Mouse (Mus musculus) brain, embryonic 14.5 days (tissue): ENCODE data around the gene Kansl2.

ENCODE experiments used
- CTCF ChIP-seq: fragments of 200-500 bp; IDR thresholded peaks from 2 replicates; pipeline ENCODE4 v1.5.1; 2012; ENCODE audit warnings: inconsistent platforms, mild to moderate bottlenecking, moderate library complexity, borderline replicate concordance; ENCODE audit not compliant: insufficient read depth, insufficient read length; ENCODE audit errors: extremely low read depth
- POLR2A ChIP-seq: fragments of 200-500 bp; IDR thresholded peaks from 2 replicates; pipeline ENCODE4 v1.6.1; 2012; ENCODE audit warnings: mild to moderate bottlenecking, inconsistent platforms, borderline replicate concordance; ENCODE audit not compliant: poor library complexity, insufficient read depth, insufficient read length, severe bottlenecking; ENCODE audit errors: extremely low read depth

GRCm38 (mm10) chr15:98491332-98491731 is 42.7 kb downstream of the Kansl2 start:
- no peak for TF ChIP-seq CTCF
- no peak for TF ChIP-seq POLR2A
